Mouse (Mus musculus): ENCODE data around the gene Plxna1. TPM values are rescaled to one million over a fixed set of nuclear protein-coding genes. Genes with fewer than 3 reads are reported as not detected.

Gene Plxna1
- total RNA-seq, 2 experiments from 2014 or later: 61.8 to 70.3 TPM

GRCm38 (mm10) chr6:89359771-89360708 lies 2.4 kb downstream of the Plxna1 start:
- TF ChIP-seq CTCF (IDR thresholded peaks at IDR 0.05): no peak
- Histone ChIP-seq H3K27ac (no peak overlapping the region), H3K4me3 (peak overlapping the region; percentile 69)
- no peak for DNase-seq (ENCODE audit: extremely low spot score in 1 of 2, low spot score in 2 of 2)
- intact Hi-C loops (cut with DNase I): loop anchor here (5.0 kb wide), 4 partner anchors 92 to 433 kb away; no protein-coding TSS in a partner anchor

DNA sequence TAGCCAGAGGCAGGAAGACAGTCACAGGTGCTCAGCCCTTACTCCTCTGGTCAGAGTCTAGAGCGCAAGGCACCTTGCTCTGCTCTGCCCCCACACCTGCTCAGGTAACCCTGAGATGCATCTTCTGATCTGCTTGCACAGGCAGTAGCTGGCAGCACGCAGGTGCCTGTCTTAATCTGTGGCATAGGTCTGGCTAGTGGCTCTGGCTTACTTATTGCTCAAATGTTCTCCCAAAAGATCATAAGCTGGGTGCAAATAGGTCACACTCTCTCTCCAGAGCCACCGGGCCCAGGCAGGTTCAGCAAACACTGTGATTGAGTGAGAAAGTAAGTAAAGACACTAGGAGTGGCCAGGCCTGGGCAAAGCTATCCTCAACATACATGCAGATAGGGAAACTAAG lies 3.2 kb downstream of the Plxna1 start:
- no peak overlapping the region for H3K4me3 ChIP-seq
- no peak overlapping the region for H3K27ac ChIP-seq
- DNase-seq (ENCODE audit: extremely low spot score in 1 of 2, low spot score in 2 of 2): no peak
- no peak for TF ChIP-seq CTCF (IDR thresholded peaks at IDR 0.05)
- intact Hi-C loops (cut with DNase I): loop anchor here (5.0 kb wide), 1 partner anchor 432 kb away; no protein-coding TSS in a partner anchor

- Histone ChIP-seq H3K27ac (no peak overlapping the region; the same call in 1 of the 2 replicates), H3K4me3 (no peak overlapping the region)
- no peak for DNase-seq (ENCODE audit: extremely low spot score in 1 of 2, low spot score in 2 of 2)
- no peak; the same call in 1 of the 2 replicates for TF ChIP-seq CTCF (IDR thresholded peaks at IDR 0.05)
- intact Hi-C loops (cut with DNase I): loop anchor here (5.0 kb wide), 1 partner anchor 428 kb away; no protein-coding TSS in a partner anchor
Observed at GRCm38 (mm10) chr6:89355661-89356060, 6.8 kb downstream of the Plxna1 start.

DNA sequence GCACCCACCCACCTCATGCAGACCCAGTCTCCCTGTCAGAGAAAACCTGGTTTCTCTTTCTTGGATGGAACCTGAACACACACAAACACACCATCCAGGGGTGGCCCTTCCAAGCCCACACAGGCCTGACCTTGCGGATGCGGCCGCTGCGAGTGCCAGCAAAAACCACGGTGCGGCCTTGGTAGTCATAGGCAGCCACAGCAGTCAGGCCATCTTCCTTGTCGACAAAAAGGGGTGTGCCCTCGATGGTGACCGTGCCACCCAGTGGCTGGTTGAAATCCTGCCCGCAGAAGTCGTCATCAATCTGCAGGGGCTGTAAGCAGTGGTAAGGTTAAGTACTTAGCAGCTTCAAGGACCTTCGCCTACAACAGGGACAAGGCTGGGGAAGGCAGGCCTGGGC lies 7.7 kb downstream of the Plxna1 start:
- intact Hi-C loops (cut with DNase I): loop anchor here (5.0 kb wide), 1 partner anchor 427 kb away; no protein-coding TSS in a partner anchor
- H3K4me3 ChIP-seq: no peak overlapping the region
- no peak overlapping the region for H3K27ac ChIP-seq
- TF ChIP-seq CTCF (IDR thresholded peaks at IDR 0.05): no peak
- no peak for DNase-seq (ENCODE audit: extremely low spot score in 1 of 2, low spot score in 2 of 2)

GRCm38 (mm10) chr6:89354076-89354475 lies 8.3 kb downstream of the Plxna1 start:
- H3K27ac ChIP-seq: no peak overlapping the region
- intact Hi-C loops (cut with DNase I): no loop called here
- DNase-seq (ENCODE audit: extremely low spot score in 1 of 2, low spot score in 2 of 2): no peak
- H3K4me3 ChIP-seq: no peak overlapping the region
- no peak for TF ChIP-seq CTCF (IDR thresholded peaks at IDR 0.05)

DNA sequence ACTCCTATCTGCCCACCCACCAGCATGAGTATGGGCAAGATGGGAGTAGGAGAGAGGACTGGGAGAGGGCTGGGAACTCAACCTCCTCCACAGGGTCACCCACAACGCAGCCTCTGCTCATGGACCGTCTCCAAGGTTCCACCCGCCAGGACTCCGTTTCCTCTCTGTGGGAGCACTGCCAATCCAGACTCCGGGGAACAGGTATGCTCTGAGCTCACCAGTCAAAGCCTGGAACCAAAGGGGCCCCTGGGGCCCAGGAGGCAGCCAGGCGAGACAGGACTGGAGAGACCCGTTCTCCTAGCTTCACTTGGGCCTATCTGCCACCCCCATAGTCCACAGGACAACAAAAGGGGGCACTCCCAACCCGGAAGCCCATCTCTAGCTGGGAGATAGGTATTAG lies 9.3 kb downstream of the Plxna1 start:
- Histone ChIP-seq H3K4me3 (no peak overlapping the region), H3K27ac (no peak overlapping the region)
- no peak for DNase-seq (ENCODE audit: extremely low spot score in 1 of 2, low spot score in 2 of 2)
- TF ChIP-seq CTCF (IDR thresholded peaks at IDR 0.05): no peak
- intact Hi-C loops (cut with DNase I): no loop called here

GRCm38 (mm10) chr6:89351441-89352137 lies 10.8 kb downstream of the Plxna1 start:
- no peak for DNase-seq (ENCODE audit: extremely low spot score in 1 of 2, low spot score in 2 of 2)
- Histone ChIP-seq H3K27ac (peak overlapping the region; percentile 53; the same call in 1 of the 2 replicates), H3K4me3 (no peak overlapping the region)
- TF ChIP-seq CTCF (IDR thresholded peaks at IDR 0.05): peak; percentile 37
- intact Hi-C loops (cut with DNase I): no loop called here

DNA sequence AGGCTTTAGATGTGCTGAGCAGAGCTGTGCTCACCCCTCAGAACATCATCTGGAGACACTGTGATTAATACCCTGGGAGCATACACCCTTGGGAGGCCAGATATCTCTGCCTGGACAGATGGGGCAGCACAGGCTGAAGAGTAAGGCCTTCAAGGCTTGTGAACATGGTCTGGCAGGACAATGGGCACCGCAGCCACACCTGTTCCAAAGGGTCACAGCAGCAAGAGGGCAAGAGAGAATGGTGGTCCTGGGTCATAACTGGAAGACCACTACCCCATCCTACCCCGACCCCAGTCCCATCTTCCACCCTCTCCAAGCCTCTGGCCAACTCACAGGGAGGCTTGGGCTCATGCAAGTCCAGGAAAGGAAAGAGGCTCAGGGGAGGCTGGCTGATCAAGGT lies 11.9 kb downstream of the Plxna1 start:
- intact Hi-C loops (cut with DNase I): no loop called here
- no peak overlapping the region for H3K4me3 ChIP-seq
- no peak for DNase-seq (ENCODE audit: extremely low spot score in 1 of 2, low spot score in 2 of 2)
- H3K27ac ChIP-seq: no peak overlapping the region
- TF ChIP-seq CTCF (IDR thresholded peaks at IDR 0.05): no peak

DNA sequence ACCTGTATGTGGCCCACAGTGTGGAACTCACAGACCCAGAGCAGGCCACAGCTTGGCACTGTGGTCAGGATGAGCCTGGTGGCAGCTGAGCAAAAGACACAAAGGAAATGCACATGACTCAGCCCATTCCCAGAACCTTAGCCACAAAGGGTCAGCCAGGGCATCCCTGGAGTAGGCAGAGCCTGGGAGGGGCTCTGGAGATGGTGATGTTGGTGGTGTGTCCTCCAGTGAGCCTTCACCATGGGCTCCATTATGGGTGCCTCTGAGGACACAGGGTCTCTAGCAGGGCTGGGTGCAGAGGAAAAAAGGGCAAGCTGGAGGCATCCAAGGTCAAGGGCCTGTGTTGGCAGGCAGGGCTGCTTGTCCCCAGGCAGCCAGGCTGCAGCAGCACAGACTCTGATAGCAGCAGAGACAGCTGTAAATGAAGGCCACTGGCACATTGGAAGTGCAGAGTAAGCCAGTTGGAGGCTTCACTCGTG lies 12.3 kb downstream of the Plxna1 start:
- DNase-seq (ENCODE audit: extremely low spot score in 1 of 2, low spot score in 2 of 2): no peak
- intact Hi-C loops (cut with DNase I): no loop called here
- Histone ChIP-seq H3K4me3 (no peak overlapping the region), H3K27ac (no peak overlapping the region)
- no peak for TF ChIP-seq CTCF (IDR thresholded peaks at IDR 0.05)

DNA sequence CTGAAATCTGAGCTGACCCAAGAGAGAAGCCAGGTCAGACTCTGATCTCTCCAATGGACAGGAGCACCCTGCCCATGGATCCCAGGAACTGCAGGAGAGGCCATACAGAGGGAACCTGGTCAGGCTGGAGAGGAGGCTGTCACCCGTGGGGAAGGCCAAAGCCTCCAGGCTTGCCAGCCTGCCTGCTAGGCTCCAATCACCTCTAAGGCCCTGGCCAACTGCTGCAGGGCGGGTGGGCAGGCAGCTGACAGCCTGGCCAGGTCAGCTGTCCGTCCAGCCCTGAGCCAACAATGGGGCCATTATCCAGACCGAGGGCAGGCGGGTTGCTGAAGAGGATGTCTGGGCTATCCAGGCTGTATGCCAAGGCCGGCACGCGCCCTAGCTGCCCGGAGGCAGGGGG lies 14.1 kb downstream of the Plxna1 start:
- DNase-seq (ENCODE audit: extremely low spot score in 1 of 2, low spot score in 2 of 2): no peak

DNA sequence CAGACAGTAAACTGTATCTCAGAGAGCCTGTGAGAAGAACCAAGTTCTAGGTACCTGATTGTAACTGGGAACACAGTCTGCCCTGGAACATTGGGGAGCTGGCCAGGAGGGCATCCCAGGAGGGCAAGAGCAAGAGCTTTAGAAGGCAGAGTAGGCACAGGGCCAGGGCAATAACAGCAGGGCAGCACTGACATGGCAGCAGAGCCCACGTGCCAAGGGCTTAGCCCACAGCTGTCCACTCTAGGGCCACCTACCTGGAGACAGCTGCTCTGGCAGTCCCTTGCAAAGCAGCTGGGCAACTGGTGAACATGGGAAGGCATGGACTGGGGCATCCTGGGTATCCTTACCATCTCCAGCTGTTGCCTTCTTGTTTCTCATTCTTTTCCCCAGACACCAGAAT lies 14.6 kb downstream of the Plxna1 start:
- DNase-seq (ENCODE audit: extremely low spot score in 1 of 2, low spot score in 2 of 2): no peak
- TF ChIP-seq CTCF (IDR thresholded peaks at IDR 0.05): no peak
- Histone ChIP-seq H3K4me3 (no peak overlapping the region), H3K27ac (no peak overlapping the region)
- intact Hi-C loops (cut with DNase I): no loop called here

More for the DNA sequence above, 14.1 kb downstream of the Plxna1 start:
- intact Hi-C loops (cut with DNase I): no loop called here
- Histone ChIP-seq H3K27ac (no peak overlapping the region), H3K4me3 (no peak overlapping the region)
- TF ChIP-seq CTCF (IDR thresholded peaks at IDR 0.05): no peak

DNA sequence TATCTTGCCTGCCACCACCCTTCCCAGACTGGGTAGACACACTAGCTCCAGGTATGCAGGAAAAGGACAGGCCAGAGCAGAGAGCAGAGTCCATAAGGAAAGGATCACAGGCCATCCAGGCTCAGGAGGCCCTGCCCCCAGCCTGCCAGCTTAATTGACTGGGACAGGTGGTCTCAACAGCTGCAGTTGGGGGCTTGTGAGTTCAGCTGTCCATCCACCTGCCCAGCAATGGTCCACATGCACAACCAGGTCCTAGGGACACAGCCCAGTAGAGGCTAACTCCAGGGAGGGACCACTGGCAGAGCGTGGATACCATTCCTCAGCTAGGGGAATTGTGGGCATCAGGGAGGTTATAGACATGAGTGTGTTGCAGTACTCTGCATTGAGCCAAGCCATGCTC lies 16.6 kb downstream of the Plxna1 start:
- TF ChIP-seq CTCF (IDR thresholded peaks at IDR 0.05): no peak
- intact Hi-C loops (cut with DNase I): no loop called here
- Histone ChIP-seq H3K4me3 (no peak overlapping the region), H3K27ac (no peak overlapping the region)
- DNase-seq (ENCODE audit: extremely low spot score in 1 of 2, low spot score in 2 of 2): no peak
